Mouse (Mus musculus) right cerebral cortex, postnatal 36 days (tissue): ENCODE measurements around the gene A730049H05Rik.

Experiments used
- DNase-seq, 2 experiments: peaks; one replicate each; pipeline ENCODE4 v3.0.0; 2022; ENCODE audit warnings: low spot score in 2 of 2, mixed read lengths in 1 of 2

Gene A730049H05Rik

GRCm38 (mm10) chr6:92879700-92880265, 63.5 kb downstream of the A730049H05Rik start:
- no peak for DNase-seq

- no peak for DNase-seq
Measured at GRCm38 (mm10) chr6:92882446-92882845, 66.2 kb downstream of the A730049H05Rik start.

- DNase-seq = no peak
Measured at GRCm38 (mm10) chr6:92883131-92883900, 67.0 kb downstream of the A730049H05Rik start.

- no peak for DNase-seq
Measured at GRCm38 (mm10) chr6:92891535-92891934, 75.3 kb downstream of the A730049H05Rik start.
